Mouse (Mus musculus): ENCODE results near the gene Vmp1.

GRCm38 (mm10) chr11:86621139-86621538, 62.5 kb downstream of the Vmp1 start:
- TF ChIP-seq CTCF (IDR thresholded peaks at IDR 0.05; ENCODE audit: extremely low read depth, insufficient read depth, insufficient read length, insufficient replicate concordance) (no peak), POLR2A (IDR thresholded peaks at IDR 0.05; ENCODE audit: low read depth, low read length) (no peak)
